Mouse (Mus musculus) stomach, postnatal 0 days (tissue): Measurements from ENCODE around the gene Il9. TPM values are rescaled to one million over a fixed set of nuclear protein-coding genes. Genes with fewer than 3 reads are reported as not detected.

Source experiments
- ATAC-seq: fragments of 200-750 bp; cut with Nextera tagmentation; 2 replicates; pipeline ENCODE4 v1.8.0; 2017; ENCODE audit not compliant: low FRiP score, low TSS enrichment
- DNase-seq: peaks from one replicate; pipeline ENCODE4 v3.0.0-alpha.2; 2016; ENCODE audit warnings: low spot score
- H3K27ac ChIP-seq: fragments of 300-500 bp; sonication (generic); replicated peaks from 2 replicates; pipeline ENCODE4 v1.5.1; 2014; ENCODE audit warnings: mild to moderate bottlenecking, control low read depth
- H3K27me3 ChIP-seq: fragments of 300-500 bp; sonication (generic); 2 replicates; pipeline ENCODE4 v1.6.1; 2014; ENCODE audit warnings: low read length; ENCODE audit not compliant: control insufficient read depth, insufficient read depth
- H3K36me3 ChIP-seq: fragments of 300-500 bp; sonication (generic); 2 replicates; pipeline ENCODE4 v1.6.1; 2014; ENCODE audit warnings: low read length, mixed read lengths; ENCODE audit not compliant: control insufficient read depth, insufficient read depth
- H3K4me1 ChIP-seq: fragments of 300-500 bp; sonication (generic); replicated peaks from 2 replicates; pipeline ENCODE4 v1.6.1; 2014; ENCODE audit warnings: antibody characterized with exemption; ENCODE audit not compliant: control insufficient read depth, insufficient read depth
- H3K4me2 ChIP-seq: fragments of 300-500 bp; sonication (generic); replicated peaks from 2 replicates; pipeline ENCODE4 v1.6.1; 2014; ENCODE audit warnings: low read depth, mild to moderate bottlenecking, control low read depth, moderate library complexity
- H3K4me3 ChIP-seq: fragments of 300-500 bp; sonication (generic); 2 replicates; pipeline ENCODE4 v1.5.1; 2014; ENCODE audit warnings: low read depth, low read length, control low read depth
- H3K9ac ChIP-seq: fragments of 300-500 bp; sonication (generic); 2 replicates; pipeline ENCODE4 v1.6.1; 2014; ENCODE audit warnings: mild to moderate bottlenecking, low read length, control low read depth, mixed read lengths
- H3K9me3 ChIP-seq: fragments of 300-500 bp; sonication (generic); 2 replicates; pipeline ENCODE4 v1.6.1; 2016; ENCODE audit warnings: low read length; ENCODE audit not compliant: control insufficient read depth
- CTCF ChIP-seq: IDR thresholded peaks from 2 replicates; pipeline ENCODE4 v1.5.1; 2016; ENCODE audit warnings: antibody characterized with exemption, low read depth, mild to moderate bottlenecking, moderate library complexity
- EP300 ChIP-seq: optimal IDR thresholded peaks from 2 replicates; pipeline ENCODE3; 2016; ENCODE audit warnings: antibody characterized with exemption
- WGBS: fragments of 180-500 bp; shearing (Covaris S2); extraction: QIAGEN DNeasy Blood & Tissue Kit; methylation state at CpG from one replicate; pipeline ENCODE4 v1.1.7; 2014; 5-methylcytosine and 5-hydroxymethylcytosine counted together
- polyA plus RNA-seq: library from polyadenylated mRNA; unstranded; fragments of >200 nt; fragmentation: Nextera tagmentation; extraction: Ambion mirVana; gene quantifications from 2 replicates; pipeline ENCODE4 v1.2.1, GENCODE M21; 2015

Gene Il9
- polyA plus RNA-seq, 1 experiment from 2014 or later: not detected

DNA sequence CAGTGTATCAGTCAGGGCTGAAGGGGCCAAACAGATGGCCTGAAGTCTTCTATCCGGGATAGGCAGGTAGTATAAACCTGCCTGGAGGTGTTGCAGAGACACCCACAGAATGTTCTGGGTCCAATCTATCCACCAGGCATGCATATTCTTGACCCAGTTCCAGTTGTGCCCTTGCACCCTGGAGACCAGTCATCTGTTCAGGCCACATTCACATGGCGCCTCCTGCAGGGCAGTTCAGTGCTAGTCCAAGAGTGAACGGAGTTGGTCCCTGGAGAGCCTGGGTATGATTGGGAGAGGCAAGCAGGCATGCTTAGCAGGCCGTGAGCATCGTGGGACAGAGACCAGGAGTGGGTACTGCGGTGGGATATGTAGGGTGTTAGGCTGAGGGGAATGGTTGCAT, 4.0 kb downstream of the Il9 start:
- H3K9ac ChIP-seq: no peak overlapping the region
- H3K4me1 ChIP-seq: no peaks in the 10 kb centered on the region
- no peaks in the 10 kb centered on the region for H3K9me3 ChIP-seq
- no peaks in the 10 kb centered on the region for H3K36me3 ChIP-seq
- no peaks in the 10 kb centered on the region for H3K27me3 ChIP-seq
- no peak overlapping the region for H3K4me3 ChIP-seq
- no peak overlapping the region for H3K27ac ChIP-seq
- H3K4me2 ChIP-seq: no peak overlapping the region
- TF ChIP-seq CTCF (peak; percentile 41; the same call in 1 of the 2 replicates), EP300 (no peak)
- 83% methylated on average over 6 of the region's 6 CpGs for WGBS
- ATAC-seq (no peak), DNase-seq (peak; percentile 12)

DNA sequence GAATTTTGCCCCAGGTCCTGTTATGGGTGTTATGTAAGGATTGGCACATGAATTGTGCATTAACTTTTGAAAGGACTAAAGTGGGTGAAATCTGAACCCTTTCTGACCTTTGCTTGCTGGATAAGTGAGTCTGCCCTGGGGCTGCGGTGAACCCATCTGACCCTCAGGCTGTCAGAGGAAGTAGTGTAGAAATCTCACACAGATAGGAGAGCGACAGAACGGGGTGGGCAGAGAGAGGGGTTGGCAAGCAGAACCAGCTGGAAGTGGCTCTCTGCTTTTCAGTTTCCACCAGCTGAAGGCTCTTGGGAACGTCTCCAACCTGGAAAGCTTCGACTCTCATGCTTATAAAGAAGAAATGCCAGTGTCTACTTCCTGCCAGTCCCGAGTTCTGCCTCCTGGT, 4.8 kb downstream of the Il9 start:
- 30% methylated on average over 6 of the region's 6 CpGs for WGBS
- no peaks in the 10 kb centered on the region for H3K36me3 ChIP-seq
- ATAC-seq: no peak

DNA sequence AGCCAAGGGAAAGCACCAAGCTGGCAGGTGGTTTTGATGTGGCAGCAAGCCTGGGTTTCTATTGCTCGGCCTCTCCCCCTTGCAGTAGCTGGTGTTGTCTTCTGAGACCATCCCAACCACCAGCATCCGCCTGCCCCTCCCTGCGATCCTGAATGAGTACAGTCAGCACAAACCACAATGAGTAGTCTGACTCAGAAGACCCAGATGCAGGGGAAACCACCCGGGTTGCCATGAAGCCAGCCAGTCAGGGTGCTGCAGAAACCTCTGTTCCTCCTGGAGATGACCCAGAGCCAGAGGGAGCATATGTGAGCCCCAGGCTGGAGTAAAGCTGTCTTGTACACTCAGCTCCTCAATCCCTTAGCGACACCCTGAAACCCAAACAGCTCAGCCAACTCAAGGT, 5.3 kb downstream of the Il9 start:
- 70% methylated on average over 5 of the region's 5 CpGs for WGBS
- no peak for DNase-seq

More for the DNA sequence above, 4.8 kb downstream of the Il9 start:
- DNase-seq: no peak
- H3K4me1 ChIP-seq: no peaks in the 10 kb centered on the region
- H3K4me3 ChIP-seq: no peak overlapping the region
- no peak overlapping the region for H3K27ac ChIP-seq
- no peak overlapping the region for H3K9ac ChIP-seq
- no peaks in the 10 kb centered on the region for H3K27me3 ChIP-seq
- no peak for TF ChIP-seq CTCF
- TF ChIP-seq EP300: no peak
- H3K4me2 ChIP-seq: no peak overlapping the region
- H3K9me3 ChIP-seq: no peaks in the 10 kb centered on the region

DNA sequence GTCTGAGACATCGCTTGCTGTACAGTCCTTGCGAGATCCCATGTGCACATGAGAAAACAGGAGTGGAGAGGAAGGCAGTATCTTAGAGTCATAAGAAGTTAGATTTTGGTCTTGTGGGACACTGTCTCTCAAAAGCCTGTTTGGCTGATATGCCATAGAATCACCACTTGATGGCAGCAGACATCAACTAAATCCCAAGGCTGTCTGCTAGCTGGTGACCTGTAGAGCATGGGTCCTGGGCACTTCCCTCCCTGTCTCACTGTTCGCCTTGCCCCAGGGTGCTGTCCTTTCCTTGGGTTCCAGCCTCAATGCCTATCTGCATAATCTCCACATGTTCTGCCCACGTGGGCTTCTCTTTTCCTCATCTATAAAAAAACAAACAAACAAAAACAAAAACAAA, 6.7 kb downstream of the Il9 start:
- whole genome bisulfite sequencing: 24% methylated on average over 4 of the region's 4 CpGs
- Histone ChIP-seq H3K36me3 (no peaks in the 10 kb centered on the region), H3K4me1 (no peaks in the 10 kb centered on the region), H3K4me2 (peak overlapping the region; percentile 25; the same call in 1 of the 2 replicates), H3K9ac (no peak overlapping the region), H3K27me3 (no peaks in the 10 kb centered on the region), H3K4me3 (no peak overlapping the region), H3K9me3 (no peaks in the 10 kb centered on the region), H3K27ac (no peak overlapping the region)
- TF ChIP-seq EP300 (no peak), CTCF (peak; percentile 95)
- ATAC-seq (peak; percentile 43; the same call in 1 of the 2 replicates), DNase-seq (peak; percentile 22)

More for the DNA sequence above, 5.3 kb downstream of the Il9 start:
- TF ChIP-seq EP300 (no peak), CTCF (no peak)
- Histone ChIP-seq H3K9ac (no peak overlapping the region), H3K4me3 (no peak overlapping the region), H3K9me3 (no peaks in the 10 kb centered on the region), H3K4me1 (no peaks in the 10 kb centered on the region), H3K27ac (no peak overlapping the region), H3K27me3 (no peaks in the 10 kb centered on the region), H3K4me2 (no peak overlapping the region), H3K36me3 (no peaks in the 10 kb centered on the region)
- no peak for ATAC-seq

DNA sequence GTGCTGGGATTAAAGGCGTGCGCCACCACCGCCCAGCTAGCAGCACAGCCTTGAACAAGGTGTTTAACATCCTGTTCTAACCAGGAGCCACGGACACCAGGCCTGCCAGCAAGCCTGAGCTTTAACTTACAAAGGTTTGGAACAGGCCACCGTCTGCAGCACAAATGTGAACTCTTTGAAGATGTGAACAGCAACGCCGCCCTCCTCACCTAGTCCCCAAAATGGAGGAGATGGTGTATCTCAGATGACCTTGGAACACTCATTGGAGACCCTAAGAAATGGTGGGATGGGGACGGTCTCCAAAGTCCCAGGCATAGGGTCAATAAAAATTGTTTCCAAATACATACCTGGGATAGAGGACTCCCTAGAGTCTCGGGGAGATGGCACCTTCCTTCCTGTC, 9.4 kb downstream of the Il9 start:
- no peak for DNase-seq
- no peak overlapping the region for H3K9ac ChIP-seq
- H3K36me3 ChIP-seq: no peaks in the 10 kb centered on the region
- no peak for TF ChIP-seq EP300
- TF ChIP-seq CTCF: no peak
- no peak overlapping the region for H3K27ac ChIP-seq
- H3K4me2 ChIP-seq: no peak overlapping the region
- 90% methylated on average over 9 of the region's 9 CpGs for WGBS
- no peak overlapping the region for H3K4me3 ChIP-seq
- H3K9me3 ChIP-seq: no peaks in the 10 kb centered on the region
- no peaks in the 10 kb centered on the region for H3K27me3 ChIP-seq
- ATAC-seq: no peak
- no peaks in the 10 kb centered on the region for H3K4me1 ChIP-seq

DNA sequence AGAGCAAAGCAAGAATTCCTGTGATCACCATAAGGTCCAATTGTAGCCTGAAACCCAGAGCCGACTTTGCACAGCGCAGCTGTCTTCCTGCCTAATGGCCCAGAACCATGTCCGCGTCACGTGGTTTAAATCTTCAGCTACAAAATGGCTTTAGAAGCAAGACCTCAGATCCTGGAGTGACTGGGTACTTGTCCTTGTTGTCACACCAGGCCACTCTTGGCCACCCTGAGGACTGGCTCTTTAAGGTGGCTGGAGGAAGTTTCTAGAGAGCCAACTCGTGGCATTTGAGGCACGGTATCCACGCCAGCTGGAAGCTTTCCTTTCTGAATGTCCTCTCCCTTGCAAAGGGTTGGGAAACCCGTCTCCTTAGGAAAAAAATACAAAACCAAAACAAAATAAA, 10.1 kb downstream of the Il9 start:
- H3K36me3 ChIP-seq: no peaks in the 10 kb centered on the region
- H3K9ac ChIP-seq: no peak overlapping the region
- 62% methylated on average over 9 of the region's 9 CpGs for WGBS
- no peaks in the 10 kb centered on the region for H3K9me3 ChIP-seq
- ATAC-seq: no peak; the same call in 1 of the 2 replicates
- peak overlapping the region; percentile 58; the same call in 1 of the 2 replicates for H3K27ac ChIP-seq
- H3K4me3 ChIP-seq: no peak overlapping the region
- no peaks in the 10 kb centered on the region for H3K27me3 ChIP-seq
- no peak for TF ChIP-seq CTCF
- TF ChIP-seq EP300: no peak
- no peak for DNase-seq
- peak overlapping the region; percentile 32; the same call in 1 of the 2 replicates for H3K4me2 ChIP-seq
- H3K4me1 ChIP-seq: no peaks in the 10 kb centered on the region
